Mouse (Mus musculus): ENCODE measurements around the gene Dntt.

The Dntt gene

GRCm38 (mm10) chr19:41053530-41053929 lies 24.5 kb downstream of the Dntt start:
- DNase-seq (ENCODE audit: low read depth, low spot score), result no peak

DNA sequence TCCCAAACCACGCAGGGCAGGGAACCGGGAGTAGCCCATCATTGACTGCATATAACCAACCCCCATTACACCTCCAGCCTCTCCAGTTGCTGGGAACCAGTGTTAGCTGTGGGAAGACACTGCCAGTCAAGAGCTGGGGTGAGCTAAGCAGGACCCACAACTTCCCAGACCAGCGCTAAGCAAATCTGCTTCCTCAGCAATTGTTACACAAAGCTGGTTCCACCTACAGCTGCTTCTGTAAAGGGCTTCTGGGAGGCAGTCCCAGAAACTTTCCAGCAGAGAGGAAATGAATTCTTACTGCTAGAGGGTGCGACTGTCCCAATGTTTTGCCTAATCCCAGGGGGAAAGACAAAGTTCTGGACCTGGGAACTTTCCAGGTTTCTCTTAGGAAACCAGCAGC lies 25.6 kb downstream of the Dntt start:
- no peak for DNase-seq (ENCODE audit: low read depth, low spot score)

GRCm38 (mm10) chr19:41071500-41071899 lies 42.4 kb downstream of the Dntt start:
- peak; percentile 95 for DNase-seq (ENCODE audit: low read depth, low spot score)

DNA sequence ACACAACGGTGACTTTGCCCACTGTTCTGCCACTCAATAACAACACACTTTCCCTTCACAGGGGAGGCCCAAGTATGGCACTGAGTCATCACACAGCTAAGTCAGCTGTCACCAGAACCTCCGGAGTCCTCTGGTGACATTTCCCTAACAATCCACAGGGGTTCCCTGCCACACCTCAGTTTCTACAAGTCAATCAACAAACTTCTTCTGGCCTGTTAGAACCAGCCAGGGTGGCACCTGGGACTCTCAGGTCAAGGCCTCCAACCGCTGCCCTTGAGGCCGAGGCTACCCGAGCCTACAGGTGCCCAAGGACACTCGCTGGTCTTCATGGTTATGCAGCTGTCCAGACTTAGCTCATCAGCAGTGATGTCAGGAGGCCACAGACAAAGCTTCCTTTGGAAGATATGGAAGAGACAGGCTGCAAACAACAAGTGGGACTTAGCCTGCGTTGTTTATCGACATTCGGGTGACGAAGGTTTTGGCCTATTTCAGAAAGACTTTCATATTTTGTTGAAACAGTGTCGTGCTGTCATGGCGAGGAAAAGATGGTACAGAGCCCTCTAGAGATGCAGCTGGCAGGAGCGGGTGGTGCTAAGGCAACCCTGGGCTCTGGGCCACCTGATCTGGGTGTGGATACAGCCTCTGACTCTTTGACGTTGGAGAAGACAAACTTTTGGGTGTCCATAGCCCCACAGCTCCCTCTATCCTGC lies 44.8 kb downstream of the Dntt start:
- peak; percentile 78 for DNase-seq (ENCODE audit: low read depth, low spot score)

GRCm38 (mm10) chr19:41076906-41077305 lies 47.8 kb downstream of the Dntt start, which contains the start of gene Opalin:
Gene Opalin, minus strand, starts transcription at chr19:41077113.
- DNase-seq (ENCODE audit: low read depth, low spot score), result peak; percentile 48

DNA sequence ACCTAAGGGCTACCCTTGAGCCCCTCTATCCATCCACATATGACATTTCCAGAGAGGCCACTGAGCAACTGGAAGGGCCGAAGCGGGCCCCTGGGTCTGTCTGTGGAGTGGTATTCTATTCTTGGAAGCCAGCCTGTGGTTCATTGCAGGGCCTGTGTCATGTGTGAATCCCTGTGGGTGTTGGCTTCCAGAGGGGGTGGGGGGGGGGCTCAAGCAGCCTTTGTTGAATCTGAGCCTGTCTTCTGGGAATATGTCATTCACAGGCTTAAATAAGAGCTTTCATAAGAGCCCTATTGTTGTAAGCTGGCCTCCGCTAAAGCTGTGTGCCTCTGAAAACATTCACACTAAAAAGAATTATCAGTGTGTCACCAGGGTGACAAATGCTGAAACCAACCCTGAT lies 52.5 kb downstream of the Dntt start:
- DNase-seq (ENCODE audit: low read depth, low spot score), result peak; percentile 58

GRCm38 (mm10) chr19:41083646-41084045 lies 54.6 kb downstream of the Dntt start:
- no peak for DNase-seq (ENCODE audit: low read depth, low spot score)

DNA sequence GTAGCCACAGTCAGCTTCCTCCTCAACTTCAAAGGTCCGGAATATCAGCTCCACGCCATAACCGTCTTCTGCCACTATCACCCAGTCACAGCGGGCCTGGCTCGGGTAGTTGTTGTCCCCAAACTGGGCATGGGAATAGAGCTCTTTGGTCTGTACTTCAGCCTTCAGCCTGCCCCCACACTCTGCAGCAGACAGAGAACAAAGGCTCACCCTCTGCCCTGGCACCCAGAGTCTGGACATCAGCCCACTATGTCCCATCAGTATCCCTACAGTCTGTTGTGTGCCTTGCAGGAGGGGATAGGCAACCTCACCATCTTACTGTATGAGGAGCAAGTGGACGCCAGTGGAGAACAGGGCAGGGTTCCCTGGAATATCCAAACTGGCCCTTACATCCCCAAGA lies 57.2 kb downstream of the Dntt start:
- peak; percentile 52 for DNase-seq (ENCODE audit: low read depth, low spot score)

DNA sequence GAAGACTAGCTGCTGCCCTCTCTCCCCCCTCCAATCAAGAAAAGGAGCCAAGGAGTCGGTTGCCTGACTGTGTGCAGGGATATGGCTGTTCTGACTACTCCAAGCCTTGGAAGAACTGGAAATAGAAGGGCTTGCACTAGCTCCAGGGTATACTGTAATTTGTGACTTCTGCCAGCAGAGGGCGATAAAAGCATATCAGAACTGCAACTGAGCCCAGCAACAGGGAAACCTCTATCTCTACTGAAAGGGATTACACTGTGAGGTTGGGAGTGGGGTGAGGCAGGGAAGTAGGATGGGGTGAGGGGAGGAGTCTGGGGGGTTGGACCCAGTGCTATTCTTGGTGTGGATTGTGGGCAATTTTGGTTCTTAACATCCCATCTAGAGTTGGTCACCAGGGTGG lies 57.6 kb downstream of the Dntt start:
- DNase-seq (ENCODE audit: low read depth, low spot score), result peak; percentile 66

DNA sequence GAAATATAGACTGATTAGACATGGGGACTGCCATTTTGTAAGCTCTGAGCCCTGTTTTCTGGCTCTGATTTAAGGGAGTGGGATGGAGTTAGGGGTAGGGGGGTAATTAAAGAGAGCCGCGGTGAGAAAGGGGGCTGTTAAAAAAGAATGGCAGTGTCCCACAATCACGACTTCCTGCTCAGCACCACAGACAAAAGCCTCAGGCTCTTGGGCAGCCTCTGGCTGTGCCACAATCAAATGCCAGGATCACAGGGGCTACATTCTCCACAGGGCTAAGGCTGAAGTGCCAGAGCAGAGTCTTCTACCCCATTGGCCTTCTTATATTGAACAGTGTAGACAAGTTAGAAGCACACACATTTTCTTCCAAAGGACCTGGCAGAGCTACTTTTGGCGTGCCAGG lies 58.8 kb downstream of the Dntt start:
- no peak for DNase-seq (ENCODE audit: low read depth, low spot score)

DNA sequence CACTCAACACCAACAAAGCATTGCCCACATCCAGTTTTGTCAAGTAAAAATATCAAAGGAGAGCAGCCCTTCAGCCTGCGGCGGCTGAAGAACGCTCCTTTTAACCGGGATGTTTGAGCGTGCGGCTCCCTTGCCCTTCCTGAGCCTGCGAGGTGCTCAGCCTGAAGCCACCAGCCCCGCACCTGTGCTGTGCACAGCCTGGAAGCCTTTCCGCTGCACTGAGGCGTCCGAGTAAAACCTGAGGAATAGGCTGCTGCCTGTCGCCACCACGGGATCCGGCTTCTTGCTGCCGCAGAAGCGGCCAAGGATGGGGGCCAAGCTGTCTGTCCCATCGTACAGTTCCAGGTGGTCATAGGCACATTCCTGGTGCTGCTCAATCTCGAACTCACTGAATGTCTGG lies 59.4 kb downstream of the Dntt start:
- no peak for DNase-seq (ENCODE audit: low read depth, low spot score)

GRCm38 (mm10) chr19:41089833-41090232 lies 60.8 kb downstream of the Dntt start:
- DNase-seq (ENCODE audit: low read depth, low spot score), result peak; percentile 69

DNA sequence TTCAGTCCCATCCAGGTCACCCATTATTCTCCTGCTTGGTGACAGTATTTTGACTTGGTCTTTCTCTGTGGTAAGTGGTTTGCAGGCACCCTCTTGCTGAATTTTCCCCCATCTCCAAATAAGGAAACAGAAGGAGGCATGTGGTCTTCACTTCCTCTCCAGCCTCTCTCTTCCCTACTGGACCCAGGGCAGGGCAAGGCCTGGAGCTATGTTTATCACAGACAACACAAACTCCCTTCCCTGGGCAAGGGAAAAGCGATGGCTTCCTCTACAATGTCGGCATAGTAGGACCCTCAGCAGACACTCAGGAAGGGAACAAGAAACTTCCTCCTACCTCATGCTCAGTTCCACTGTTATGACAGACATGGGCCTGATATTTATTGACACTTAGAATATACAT lies 62.8 kb downstream of the Dntt start:
- no peak for DNase-seq (ENCODE audit: low read depth, low spot score)

DNA sequence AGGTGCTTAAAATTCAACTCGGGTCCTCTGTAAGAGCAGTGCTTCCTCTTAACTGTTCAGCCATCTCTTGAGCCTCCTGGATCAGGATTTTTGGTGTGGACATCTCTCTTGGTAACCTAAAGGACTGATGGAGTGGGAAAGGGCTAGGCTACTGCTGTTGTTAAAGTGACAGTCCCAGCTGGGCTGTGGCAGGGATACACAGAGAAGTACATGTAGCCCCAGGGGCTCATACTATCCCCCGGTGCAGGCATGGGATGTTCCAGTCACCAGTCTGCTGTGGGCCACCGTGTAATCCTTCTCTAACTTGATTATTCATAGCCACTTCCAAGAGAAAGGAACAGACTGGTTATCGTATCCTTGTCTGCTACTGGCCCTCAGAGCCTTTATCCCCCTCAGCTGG lies 68.0 kb downstream of the Dntt start:
- DNase-seq (ENCODE audit: low read depth, low spot score), result no peak

- DNase-seq (ENCODE audit: low read depth, low spot score), result no peak
Observed at GRCm38 (mm10) chr19:41100863-41101262, 71.8 kb downstream of the Dntt start.

- DNase-seq (ENCODE audit: low read depth, low spot score), result no peak
Observed at GRCm38 (mm10) chr19:41101390-41101789, 72.3 kb downstream of the Dntt start.

- DNase-seq (ENCODE audit: low read depth, low spot score), result no peak
Observed at GRCm38 (mm10) chr19:41104922-41105321, 75.8 kb downstream of the Dntt start.

DNA sequence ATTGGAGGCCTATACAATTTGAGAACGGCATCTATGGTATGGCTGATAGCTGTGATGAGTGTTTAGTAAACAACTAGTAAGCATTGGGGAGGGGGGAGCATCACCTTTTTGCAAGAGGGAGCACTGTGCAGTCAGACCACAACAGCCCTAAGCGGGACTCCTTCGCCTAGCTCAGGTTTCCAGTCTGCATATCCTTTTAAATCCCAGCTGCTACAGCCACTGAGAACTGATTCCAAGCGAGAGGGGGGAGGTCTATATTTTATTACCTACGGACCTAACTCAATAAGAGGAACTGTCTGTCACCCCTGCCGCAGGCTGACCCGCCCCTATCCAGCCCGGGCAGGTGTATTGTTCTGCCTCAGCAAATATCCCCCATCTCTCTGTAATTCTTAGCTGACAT lies 78.5 kb downstream of the Dntt start:
- no peak for DNase-seq (ENCODE audit: low read depth, low spot score)

DNA sequence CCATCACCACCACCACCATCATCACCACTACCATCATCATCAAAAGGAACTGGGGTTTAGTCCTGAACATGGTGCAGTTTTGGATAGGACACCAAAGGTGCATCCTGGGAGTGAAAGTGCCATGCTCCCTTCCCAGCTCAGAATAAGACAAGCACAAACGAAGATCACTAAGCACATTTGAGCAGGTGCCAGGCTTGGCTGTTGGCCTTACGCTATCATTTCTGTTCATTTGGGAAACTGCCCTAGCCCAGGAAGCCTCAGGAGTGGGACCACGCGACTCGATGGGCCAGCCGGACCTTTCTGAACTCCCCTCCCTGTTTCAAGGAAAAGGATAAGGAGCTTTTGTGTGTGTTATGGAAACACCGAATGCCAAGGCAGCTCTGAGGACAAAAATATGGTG lies 79.6 kb downstream of the Dntt start:
- no peak for DNase-seq (ENCODE audit: low read depth, low spot score)
